Mouse (Mus musculus) liver, adult 2 months (tissue): ENCODE results near the gene Gde1. TPM values are rescaled to one million over a fixed set of nuclear protein-coding genes. Genes with fewer than 3 reads are reported as not detected.

Experiments
- DNase-seq: peaks from one replicate; pipeline ENCODE4 v3.0.0-alpha.2; 2011; ENCODE audit warnings: low read depth, low spot score; ENCODE audit errors: extremely low read depth
- H3K27ac ChIP-seq: fragments of 200-500 bp; replicated peaks from 2 replicates; pipeline ENCODE4 v1.5.1; 2012; ENCODE audit warnings: low read depth, mild to moderate bottlenecking, control low read depth, inconsistent platforms, low read length; ENCODE audit not compliant: insufficient read depth
- H3K27me3 ChIP-seq: fragments of 200-500 bp; 2 replicates; pipeline ENCODE4 v1.6.1; 2012; ENCODE audit warnings: mild to moderate bottlenecking, moderate library complexity, low read length, inconsistent platforms; ENCODE audit not compliant: control insufficient read depth, insufficient read depth
- H3K36me3 ChIP-seq: fragments of 200-500 bp; 2 replicates; pipeline ENCODE4 v1.6.1; 2012; ENCODE audit warnings: low read length, inconsistent platforms; ENCODE audit not compliant: control insufficient read depth, insufficient read depth
- H3K4me1 ChIP-seq: fragments of 200-500 bp; 2 replicates; pipeline ENCODE4 v1.6.1; 2011; ENCODE audit warnings: low read length; ENCODE audit not compliant: control insufficient read depth, insufficient read depth
- H3K4me3 ChIP-seq: fragments of 200-500 bp; 2 replicates; pipeline ENCODE4 v1.5.1; 2011; ENCODE audit warnings: low read depth, mild to moderate bottlenecking, control low read depth, low read length, moderate library complexity; ENCODE audit not compliant: insufficient read depth
- H3K79me2 ChIP-seq: fragments of 200-500 bp; 2 replicates; pipeline ENCODE4 v1.6.1; 2012; ENCODE audit warnings: inconsistent platforms, mild to moderate bottlenecking, low read length, moderate library complexity; ENCODE audit not compliant: control insufficient read depth, insufficient read depth
- H3K9ac ChIP-seq: fragments of 200-500 bp; 2 replicates; pipeline ENCODE4 v1.6.1; 2012; ENCODE audit warnings: low read depth, mild to moderate bottlenecking, control low read depth, inconsistent platforms, low read length
- CTCF ChIP-seq: fragments of 200-500 bp; IDR thresholded peaks from 2 replicates; pipeline ENCODE4 v1.5.1; 2011; ENCODE audit warnings: low read depth, low read length, control low read depth
- POLR2A ChIP-seq: fragments of 200-500 bp; IDR thresholded peaks from 2 replicates; pipeline ENCODE4 v1.6.1; 2011; ENCODE audit warnings: low read length, control low read depth; ENCODE audit not compliant: insufficient read depth; ENCODE audit errors: extremely low read depth
- WGBS: fragments of 180-500 bp; shearing (Covaris S2); methylation state at CpG from one replicate; pipeline ENCODE4 v1.1.7; 2018; 5-methylcytosine and 5-hydroxymethylcytosine counted together
- polyA plus RNA-seq: library from polyadenylated mRNA; depleted of rRNA; stranded (reverse); fragments of >200 nt; gene quantifications from 2 replicates; pipeline ENCODE4 v1.2.3, GENCODE M21; 2012; rRNA removed
- total RNA-seq: library from RNA; depleted of rRNA; stranded (reverse); fragments of >200 nt; gene quantifications from 2 replicates; pipeline ENCODE4 v1.2.3, GENCODE M21; 2014; rRNA removed

The Gde1 gene
- total and polyA plus RNA-seq, 2 experiments, result 64.5 to 67.2 TPM

DNA sequence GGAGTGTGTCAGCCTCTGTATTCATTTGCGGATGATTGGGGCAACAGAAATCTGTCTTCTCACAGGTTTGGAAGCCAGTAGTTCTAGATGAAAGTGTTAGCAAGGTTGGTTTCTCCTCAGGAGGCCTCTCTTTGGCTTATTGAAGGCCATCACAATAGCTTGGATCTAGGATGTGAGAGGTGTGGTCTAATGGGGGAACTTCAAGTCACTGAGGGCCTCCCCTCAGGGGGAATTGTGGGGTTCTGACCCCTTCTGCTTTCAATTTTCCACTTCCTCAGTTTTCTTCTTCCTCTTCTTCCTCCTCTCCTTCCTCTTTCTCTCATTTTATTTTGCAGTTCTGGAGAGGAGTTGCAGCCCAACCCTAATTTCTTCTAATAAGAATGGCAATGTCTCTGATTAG is 59.3 kb downstream of the Gde1 start:
- TF ChIP-seq POLR2A, result no peak
- no peak for TF ChIP-seq CTCF
- no peaks in the 10 kb centered on the region for H3K36me3 ChIP-seq
- no peak overlapping the region for H3K27ac ChIP-seq
- DNase-seq, result peak; percentile 7
- H3K9ac ChIP-seq, result no peak overlapping the region
- H3K4me1 ChIP-seq, result no peaks in the 10 kb centered on the region
- no peak overlapping the region for H3K4me3 ChIP-seq
- H3K27me3 ChIP-seq, result no peaks in the 10 kb centered on the region
- no peaks in the 10 kb centered on the region for H3K79me2 ChIP-seq
- 93% methylated on average over 1 of the region's 1 CpGs for WGBS

Other genes starting within 250 kb of the Gde1 start
- gene Itpripl2, start 213.8 kb downstream of the Gde1 start, total RNA-seq, result 3.5 and 4.2 TPM in 2 replicates
- gene Itpripl2, start 213.8 kb downstream of the Gde1 start, polyA plus RNA-seq, result 0.98 and 1.6 TPM in 2 replicates
- gene Coq7, start 172.4 kb downstream of the Gde1 start, total RNA-seq, result 40.1 and 51.7 TPM in 2 replicates
- 37.4 and 41.5 TPM in 2 replicates for gene Coq7, start 172.4 kb downstream of the Gde1 start, polyA plus RNA-seq
- gene Tmc7, start 121.0 kb downstream of the Gde1 start, total RNA-seq, result 1.9 and 3.2 TPM in 2 replicates
- gene Tmc7, start 121.0 kb downstream of the Gde1 start, polyA plus RNA-seq, result 0.33 and 0.39 TPM in 2 replicates
- gene Tmc5, start 108.5 kb downstream of the Gde1 start, total RNA-seq, result under 0.01 TPM in 1 of 2 replicates, not detected in the other
- 0.05 and 0.99 TPM in 2 replicates for gene Tmc5, start 108.5 kb downstream of the Gde1 start, polyA plus RNA-seq
- gene Ccp110, start 6.8 kb upstream of the Gde1 start, total RNA-seq, result 3.0 and 3.8 TPM in 2 replicates
- 0.85 and 1.3 TPM in 2 replicates for gene Ccp110, start 6.8 kb upstream of the Gde1 start, polyA plus RNA-seq
- gene Vps35l, start 34.4 kb upstream of the Gde1 start, total RNA-seq, result 22.3 and 28.3 TPM in 2 replicates
- 15.0 and 16.3 TPM in 2 replicates for gene Vps35l, start 34.4 kb upstream of the Gde1 start, polyA plus RNA-seq
- gene Iqck, start 150.0 kb upstream of the Gde1 start, total RNA-seq, result 0.09 and 0.27 TPM in 2 replicates
- gene Iqck, start 150.0 kb upstream of the Gde1 start, polyA plus RNA-seq, result 0.07 and 0.24 TPM in 2 replicates
- gene Knop1, start 150.5 kb upstream of the Gde1 start, total RNA-seq, result 9.4 and 10.4 TPM in 2 replicates
- 6.0 and 6.5 TPM in 2 replicates for gene Knop1, start 150.5 kb upstream of the Gde1 start, polyA plus RNA-seq